Mouse (Mus musculus) forebrain, embryonic 15.5 days (tissue): ENCODE data around the gene Gm17334. TPM values are rescaled to one million over a fixed set of nuclear protein-coding genes. Genes with fewer than 3 reads are reported as not detected.
A peak's percentile ranks its signal among the peaks of the same experiment; 100 is the strongest.
"Not testable (repeated sequence)": the region's sequence is repeated elsewhere in the genome, so short reads cannot be mapped to it uniquely, and the experiment has no call there.

Experiments
- ATAC-seq: fragments of 200-750 bp; cut with Nextera tagmentation; replicated peaks from 2 replicates; pipeline ENCODE4 v1.8.0; 2017; ENCODE audit warnings: mild to moderate bottlenecking, moderate TSS enrichment, moderate library complexity
- H3K27ac ChIP-seq: fragments of 300-500 bp; sonication (generic); replicated peaks from 2 replicates; pipeline ENCODE4 v1.5.1; 2015; ENCODE audit warnings: mild to moderate bottlenecking, inconsistent platforms
- H3K27me3 ChIP-seq: fragments of 300-500 bp; sonication (generic); 2 replicates; pipeline ENCODE4 v1.6.1; 2015; ENCODE audit warnings: inconsistent platforms
- H3K36me3 ChIP-seq: fragments of 300-500 bp; sonication (generic); 2 replicates; pipeline ENCODE4 v1.6.1; 2015; ENCODE audit warnings: mild to moderate bottlenecking, inconsistent platforms
- H3K4me1 ChIP-seq: fragments of 300-500 bp; sonication (generic); 2 replicates; pipeline ENCODE4 v1.6.1; 2015; ENCODE audit warnings: inconsistent platforms
- H3K4me2 ChIP-seq: fragments of 300-500 bp; sonication (generic); replicated peaks from 2 replicates; pipeline ENCODE4 v1.6.1; 2015; ENCODE audit warnings: mild to moderate bottlenecking, inconsistent platforms
- H3K4me3 ChIP-seq: fragments of 300-500 bp; sonication (generic); 2 replicates; pipeline ENCODE4 v1.5.1; 2015; ENCODE audit warnings: mild to moderate bottlenecking, inconsistent platforms
- H3K9ac ChIP-seq: fragments of 300-500 bp; sonication (generic); replicated peaks from 2 replicates; pipeline ENCODE4 v1.6.1; 2015; ENCODE audit warnings: mild to moderate bottlenecking, inconsistent platforms
- H3K9me3 ChIP-seq: fragments of 300-500 bp; sonication (generic); 2 replicates; pipeline ENCODE4 v1.6.1; 2016; ENCODE audit warnings: inconsistent platforms
- WGBS: fragments of 180-500 bp; shearing (Covaris S2); methylation state at CpG from one replicate; pipeline ENCODE4 v1.1.7; 2015; ENCODE audit warnings: mixed read lengths; 5-methylcytosine and 5-hydroxymethylcytosine counted together
- polyA plus RNA-seq: library from polyadenylated mRNA; unstranded; fragments of >200 nt; fragmentation: Nextera tagmentation; extraction: Ambion mirVana; gene quantifications from 2 replicates; pipeline ENCODE4 v1.2.1, GENCODE M21; 2015

Gene Gm17334
- polyA plus RNA-seq, 1 experiment from 2014 or later: not detected

- H3K27me3 ChIP-seq: peaks cover 25% of the 10 kb centered on the region
- peaks cover 31% of the 10 kb centered on the region for H3K4me1 ChIP-seq
- H3K9me3 ChIP-seq: no peaks in the 10 kb centered on the region
- no peak overlapping the region for H3K27ac ChIP-seq
- ATAC-seq: no peak
- no peak overlapping the region for H3K4me3 ChIP-seq
- no peak overlapping the region for H3K4me2 ChIP-seq
- H3K9ac ChIP-seq: no peak overlapping the region
- whole genome bisulfite sequencing: 44% methylated on average over 5 of the region's 5 CpGs
- no peaks in the 10 kb centered on the region for H3K36me3 ChIP-seq
Measured at GRCm38 (mm10) chr11:53764581-53764980, 8.4 kb downstream of the Gm17334 start.

- peak; percentile 77 for ATAC-seq
- 2% methylated on average over 33 of the region's 33 CpGs for WGBS
- Histone ChIP-seq H3K4me2 (peak overlapping the region; percentile 57), H3K4me1 (peaks cover 30% of the 10 kb centered on the region), H3K4me3 (peak overlapping the region; percentile 30), H3K9ac (peak overlapping the region; percentile 10; the same call in 1 of the 2 replicates), H3K27me3 (peaks cover 17% of the 10 kb centered on the region), H3K36me3 (no peaks in the 10 kb centered on the region), H3K27ac (no peak overlapping the region; the same call in 1 of the 2 replicates), H3K9me3 (no peaks in the 10 kb centered on the region)
Measured at GRCm38 (mm10) chr11:53763496-53764140, 9.4 kb downstream of the Gm17334 start.

- Histone ChIP-seq H3K27me3 (peaks cover 16% of the 10 kb centered on the region), H3K4me2 (peak overlapping the region; percentile 57), H3K4me1 (peaks cover 30% of the 10 kb centered on the region), H3K36me3 (no peaks in the 10 kb centered on the region), H3K9me3 (no peaks in the 10 kb centered on the region), H3K27ac (no peak overlapping the region), H3K4me3 (peak overlapping the region; percentile 30), H3K9ac (peak overlapping the region; percentile 10; the same call in 1 of the 2 replicates)
- 5% methylated on average over 23 of the region's 23 CpGs for WGBS
- no peak; the same call in 1 of the 2 replicates for ATAC-seq
Measured at GRCm38 (mm10) chr11:53762827-53763495, 10.0 kb downstream of the Gm17334 start.

- ATAC-seq: no peak
- 75% methylated on average over 2 of the region's 2 CpGs for WGBS
- H3K27ac ChIP-seq: no peak overlapping the region
- no peaks in the 10 kb centered on the region for H3K36me3 ChIP-seq
- H3K4me1 ChIP-seq: peaks cover 30% of the 10 kb centered on the region
- peak overlapping the region; percentile 30; the same call in 1 of the 2 replicates for H3K4me3 ChIP-seq
- H3K4me2 ChIP-seq: peak overlapping the region; percentile 57
- peaks cover 15% of the 10 kb centered on the region for H3K27me3 ChIP-seq
- no peak overlapping the region for H3K9ac ChIP-seq
- H3K9me3 ChIP-seq: no peaks in the 10 kb centered on the region
Measured at GRCm38 (mm10) chr11:53762426-53762825, 10.6 kb downstream of the Gm17334 start.

GRCm38 (mm10) chr11:53761822-53762221 lies 11.2 kb downstream of the Gm17334 start:
- peaks cover 30% of the 10 kb centered on the region for H3K4me1 ChIP-seq
- no peak overlapping the region for H3K27ac ChIP-seq
- H3K4me3 ChIP-seq: no peak overlapping the region
- ATAC-seq: no peak
- H3K27me3 ChIP-seq: peaks cover 12% of the 10 kb centered on the region
- no peak overlapping the region for H3K9ac ChIP-seq
- no peaks in the 10 kb centered on the region for H3K9me3 ChIP-seq
- 50% methylated on average over 2 of the region's 2 CpGs for WGBS
- no peak overlapping the region for H3K4me2 ChIP-seq
- no peaks in the 10 kb centered on the region for H3K36me3 ChIP-seq

- Histone ChIP-seq H3K9ac (no peak overlapping the region), H3K36me3 (no peaks in the 10 kb centered on the region), H3K9me3 (no peaks in the 10 kb centered on the region), H3K4me2 (no peak overlapping the region), H3K4me3 (no peak overlapping the region), H3K27ac (no peak overlapping the region), H3K27me3 (peaks cover 12% of the 10 kb centered on the region), H3K4me1 (peaks cover 30% of the 10 kb centered on the region)
- no peak for ATAC-seq
- WGBS: 74% methylated on average over 5 of the region's 5 CpGs
Measured at GRCm38 (mm10) chr11:53761284-53761683, 11.7 kb downstream of the Gm17334 start.

GRCm38 (mm10) chr11:53759545-53760406 lies 13.2 kb downstream of the Gm17334 start:
- no peak for ATAC-seq
- Histone ChIP-seq H3K4me2 (no peak overlapping the region), H3K27ac (no peak overlapping the region), H3K4me3 (no peak overlapping the region), H3K9ac (no peak overlapping the region), H3K4me1 (peaks cover 30% of the 10 kb centered on the region), H3K9me3 (no peaks in the 10 kb centered on the region), H3K36me3 (no peaks in the 10 kb centered on the region), H3K27me3 (peaks cover 12% of the 10 kb centered on the region)
- WGBS: 6% methylated on average over 22 of the region's 22 CpGs

GRCm38 (mm10) chr11:53758791-53759351 lies 14.1 kb downstream of the Gm17334 start:
- no peak for ATAC-seq
- Histone ChIP-seq H3K9me3 (no peaks in the 10 kb centered on the region), H3K4me2 (no peak overlapping the region), H3K27me3 (peaks cover 12% of the 10 kb centered on the region), H3K4me3 (no peak overlapping the region), H3K9ac (no peak overlapping the region), H3K36me3 (no peaks in the 10 kb centered on the region), H3K4me1 (peaks cover 28% of the 10 kb centered on the region), H3K27ac (no peak overlapping the region)
- WGBS: 48% methylated on average over 6 of the region's 6 CpGs

GRCm38 (mm10) chr11:53758033-53758432 lies 15.0 kb downstream of the Gm17334 start:
- not testable (repeated sequence) for ATAC-seq, H3K9ac ChIP-seq

GRCm38 (mm10) chr11:53757612-53758011 lies 15.4 kb downstream of the Gm17334 start:
- Histone ChIP-seq H3K9me3 (no peaks in the 10 kb centered on the region), H3K4me1 (peaks cover 15% of the 10 kb centered on the region), H3K4me2 (no peak overlapping the region), H3K36me3 (no peaks in the 10 kb centered on the region), H3K27ac (no peak overlapping the region), H3K27me3 (peaks cover 6% of the 10 kb centered on the region; the same call in 1 of the 2 replicates), H3K4me3 (no peak overlapping the region), H3K9ac (no peak overlapping the region)
- 93% methylated on average over 4 of the region's 4 CpGs for WGBS
- ATAC-seq: no peak

More at GRCm38 (mm10) chr11:53758033-53758432, 15.0 kb downstream of the Gm17334 start:
- WGBS: 84% methylated on average over 9 of the region's 9 CpGs
- H3K4me1 ChIP-seq: peaks cover 20% of the 10 kb centered on the region
- not testable (repeated sequence) for H3K9me3 ChIP-seq, H3K4me3 ChIP-seq, H3K27ac ChIP-seq, H3K4me2 ChIP-seq, H3K36me3 ChIP-seq, H3K27me3 ChIP-seq

- Histone ChIP-seq H3K27ac (no peak overlapping the region), H3K9me3 (no peaks in the 10 kb centered on the region), H3K4me3 (no peak overlapping the region), H3K4me2 (no peak overlapping the region), H3K9ac (no peak overlapping the region), H3K4me1 (peaks cover 7% of the 10 kb centered on the region), H3K27me3 (no peaks in the 10 kb centered on the region), H3K36me3 (no peaks in the 10 kb centered on the region)
- ATAC-seq: no peak
- 83% methylated on average over 12 of the region's 12 CpGs for WGBS
Measured at GRCm38 (mm10) chr11:53755011-53755595, 17.9 kb downstream of the Gm17334 start.
